Mouse (Mus musculus) limb, embryonic 15.5 days (tissue): ENCODE measurements around the gene Ilf2. TPM values are rescaled to one million over a fixed set of nuclear protein-coding genes. Genes with fewer than 3 reads are reported as not detected.

ENCODE experiments used
- ATAC-seq: fragments of 200-750 bp; cut with Nextera tagmentation; 2 replicates; pipeline ENCODE4 v1.8.0; 2017; ENCODE audit warnings: low read depth, moderate TSS enrichment; ENCODE audit not compliant: insufficient number of reproducible peaks, low FRiP score, low TSS enrichment
- H3K27ac ChIP-seq: fragments of 300-500 bp; sonication (generic); 2 replicates; pipeline ENCODE4 v1.5.1; 2015; ENCODE audit warnings: moderate library complexity, mild to moderate bottlenecking, inconsistent platforms
- H3K27me3 ChIP-seq: fragments of 300-500 bp; sonication (generic); 2 replicates; pipeline ENCODE4 v1.6.1; 2015; ENCODE audit warnings: inconsistent platforms
- H3K36me3 ChIP-seq: fragments of 300-500 bp; sonication (generic); 2 replicates; pipeline ENCODE4 v1.6.1; 2015; ENCODE audit warnings: inconsistent platforms
- H3K4me1 ChIP-seq: fragments of 300-500 bp; sonication (generic); 2 replicates; pipeline ENCODE4 v1.6.1; 2015; ENCODE audit warnings: inconsistent platforms
- H3K4me2 ChIP-seq: fragments of 300-500 bp; sonication (generic); 2 replicates; pipeline ENCODE4 v1.6.1; 2015; ENCODE audit warnings: mild to moderate bottlenecking, inconsistent platforms
- H3K4me3 ChIP-seq: fragments of 300-500 bp; sonication (generic); 2 replicates; pipeline ENCODE4 v1.5.1; 2015; ENCODE audit warnings: mild to moderate bottlenecking, inconsistent platforms
- H3K9ac ChIP-seq: fragments of 300-500 bp; sonication (generic); 2 replicates; pipeline ENCODE4 v1.6.1; 2015; ENCODE audit warnings: inconsistent platforms
- H3K9me3 ChIP-seq: fragments of 300-500 bp; sonication (generic); 2 replicates; pipeline ENCODE4 v1.6.1; 2016; ENCODE audit warnings: inconsistent platforms
- WGBS: fragments of 180-500 bp; shearing (Covaris S2); methylation state at CpG from one replicate; pipeline ENCODE4 v1.1.7; 2015; 5-methylcytosine and 5-hydroxymethylcytosine counted together
- polyA plus RNA-seq: library from polyadenylated mRNA; unstranded; fragments of >200 nt; fragmentation: Nextera tagmentation; extraction: Ambion mirVana; gene quantifications from 2 replicates; pipeline ENCODE4 v1.2.1, GENCODE M21; 2015

Ilf2 gene
- polyA plus RNA-seq, 1 experiment from 2014 or later, result 176 TPM

GRCm38 (mm10) chr3:90464552-90465080 lies 11.3 kb upstream of the Ilf2 start:
- Histone ChIP-seq H3K9ac (peak overlapping the region; percentile 31; the same call in 1 of the 2 replicates), H3K4me3 (peak overlapping the region; percentile 48), H3K4me2 (peak overlapping the region; percentile 93), H3K36me3 (no peaks in the 10 kb centered on the region), H3K27ac (no peak overlapping the region), H3K27me3 (peaks cover 50% of the 10 kb centered on the region), H3K9me3 (no peaks in the 10 kb centered on the region), H3K4me1 (peaks cover 20% of the 10 kb centered on the region)
- ATAC-seq, result no peak
- WGBS, result 17% methylated on average over 37 of the region's 37 CpGs

GRCm38 (mm10) chr3:90465081-90465685 lies 10.7 kb upstream of the Ilf2 start:
- peak overlapping the region; percentile 48 for H3K4me3 ChIP-seq
- peaks cover 20% of the 10 kb centered on the region for H3K4me1 ChIP-seq
- H3K27me3 ChIP-seq, result peaks cover 50% of the 10 kb centered on the region
- peak overlapping the region; percentile 31 for H3K9ac ChIP-seq
- H3K27ac ChIP-seq, result no peak overlapping the region
- peak overlapping the region; percentile 93 for H3K4me2 ChIP-seq
- H3K9me3 ChIP-seq, result no peaks in the 10 kb centered on the region
- no peaks in the 10 kb centered on the region for H3K36me3 ChIP-seq
- under 1% methylated on average over 75 of the region's 75 CpGs for WGBS
- no peak for ATAC-seq

GRCm38 (mm10) chr3:90465686-90466310 lies 10.1 kb upstream of the Ilf2 start, which contains the start of gene Npr1:
TSS of gene Npr1 (minus strand) at chr3:90465866.
- Histone ChIP-seq H3K27ac (no peak within 1 kb of the TSS), H3K36me3 (no peaks in the 10 kb centered on the region), H3K4me2 (peak within 1 kb of the TSS; percentile 93), H3K27me3 (peaks cover 50% of the 10 kb centered on the region), H3K4me3 (peak within 1 kb of the TSS; percentile 48), H3K4me1 (peaks cover 20% of the 10 kb centered on the region), H3K9ac (peak within 1 kb of the TSS; percentile 31), H3K9me3 (no peaks in the 10 kb centered on the region)
- WGBS, result under 1% methylated on average over 37 of the region's 49 CpGs
- no peak for ATAC-seq

GRCm38 (mm10) chr3:90466311-90466766 lies 9.6 kb upstream of the Ilf2 start:
- Histone ChIP-seq H3K27ac (no peak overlapping the region), H3K9me3 (no peaks in the 10 kb centered on the region), H3K4me2 (peak overlapping the region; percentile 93), H3K4me1 (peaks cover 20% of the 10 kb centered on the region), H3K9ac (no peak overlapping the region), H3K27me3 (peaks cover 49% of the 10 kb centered on the region), H3K36me3 (no peaks in the 10 kb centered on the region), H3K4me3 (peak overlapping the region; percentile 48)
- WGBS, result 1% methylated on average over 15 of the region's 15 CpGs
- ATAC-seq, result no peak

GRCm38 (mm10) chr3:90467618-90468300 lies 8.2 kb upstream of the Ilf2 start:
- Histone ChIP-seq H3K27me3 (peaks cover 35% of the 10 kb centered on the region), H3K27ac (no peak overlapping the region), H3K4me1 (peaks cover 20% of the 10 kb centered on the region), H3K9ac (no peak overlapping the region), H3K4me2 (no peak overlapping the region), H3K4me3 (no peak overlapping the region), H3K9me3 (no peaks in the 10 kb centered on the region), H3K36me3 (no peaks in the 10 kb centered on the region)
- WGBS, result 91% methylated on average over 10 of the region's 10 CpGs
- no peak for ATAC-seq

- no peak overlapping the region for H3K9ac ChIP-seq
- H3K4me2 ChIP-seq, result no peak overlapping the region
- H3K27ac ChIP-seq, result no peak overlapping the region
- H3K27me3 ChIP-seq, result no peaks in the 10 kb centered on the region
- no peaks in the 10 kb centered on the region for H3K36me3 ChIP-seq
- H3K4me3 ChIP-seq, result no peak overlapping the region
- H3K9me3 ChIP-seq, result no peaks in the 10 kb centered on the region
- 24% methylated on average over 3 of the region's 3 CpGs for WGBS
- no peak for ATAC-seq
- peaks cover 7% of the 10 kb centered on the region for H3K4me1 ChIP-seq
Observed at GRCm38 (mm10) chr3:90472213-90472612, 3.7 kb upstream of the Ilf2 start.

GRCm38 (mm10) chr3:90475151-90475830 lies 635 bp upstream of the Ilf2 start:
- peaks cover 19% of the 10 kb centered on the region for H3K36me3 ChIP-seq
- no peak for ATAC-seq
- WGBS, result 40% methylated on average over 16 of the region's 16 CpGs
- no peak overlapping the region for H3K9ac ChIP-seq
- no peak overlapping the region for H3K27ac ChIP-seq
- H3K9me3 ChIP-seq, result no peaks in the 10 kb centered on the region
- peaks cover 9% of the 10 kb centered on the region for H3K4me1 ChIP-seq
- H3K27me3 ChIP-seq, result no peaks in the 10 kb centered on the region
- H3K4me2 ChIP-seq, result peak overlapping the region; percentile 30; the same call in 1 of the 2 replicates
- peak overlapping the region; percentile 68 for H3K4me3 ChIP-seq

- Histone ChIP-seq H3K4me2 (no peak overlapping the region), H3K4me1 (peaks cover 6% of the 10 kb centered on the region; the same call in 1 of the 2 replicates), H3K27me3 (no peaks in the 10 kb centered on the region), H3K9ac (no peak overlapping the region), H3K4me3 (no peak overlapping the region), H3K9me3 (no peaks in the 10 kb centered on the region), H3K27ac (no peak overlapping the region), H3K36me3 (peaks cover 68% of the 10 kb centered on the region)
- WGBS, result 78% methylated on average over 5 of the region's 5 CpGs
- ATAC-seq, result no peak
Observed at GRCm38 (mm10) chr3:90486998-90487397, 11.1 kb downstream of the Ilf2 start.

GRCm38 (mm10) chr3:90488576-90488975 lies 12.7 kb downstream of the Ilf2 start:
- 77% methylated on average over 6 of the region's 6 CpGs for WGBS
- H3K4me2 ChIP-seq, result no peak overlapping the region
- no peak overlapping the region for H3K4me3 ChIP-seq
- peaks cover 6% of the 10 kb centered on the region; the same call in 1 of the 2 replicates for H3K4me1 ChIP-seq
- H3K9ac ChIP-seq, result no peak overlapping the region
- no peak for ATAC-seq
- no peaks in the 10 kb centered on the region for H3K9me3 ChIP-seq
- H3K36me3 ChIP-seq, result peaks cover 53% of the 10 kb centered on the region
- no peaks in the 10 kb centered on the region for H3K27me3 ChIP-seq
- no peak overlapping the region for H3K27ac ChIP-seq

GRCm38 (mm10) chr3:90490696-90491256 lies 14.8 kb downstream of the Ilf2 start, which contains the start of gene Snapin:
TSS of gene Snapin (minus strand) at chr3:90491033.
- peak; percentile 96 for ATAC-seq
- Histone ChIP-seq H3K27me3 (no peaks in the 10 kb centered on the region), H3K9me3 (no peaks in the 10 kb centered on the region), H3K4me3 (peak within 1 kb of the TSS; percentile 81), H3K27ac (peak within 1 kb of the TSS; percentile 83), H3K36me3 (peaks cover 40% of the 10 kb centered on the region), H3K4me2 (peak within 1 kb of the TSS; percentile 46), H3K9ac (peak within 1 kb of the TSS; percentile 74), H3K4me1 (peaks cover 6% of the 10 kb centered on the region; the same call in 1 of the 2 replicates)
- under 1% methylated on average over 37 of the region's 37 CpGs for WGBS

GRCm38 (mm10) chr3:90491350-90491749 lies 15.4 kb downstream of the Ilf2 start:
- Histone ChIP-seq H3K27me3 (no peaks in the 10 kb centered on the region), H3K27ac (no peak overlapping the region), H3K9ac (no peak overlapping the region), H3K4me1 (peaks cover 6% of the 10 kb centered on the region; the same call in 1 of the 2 replicates), H3K9me3 (no peaks in the 10 kb centered on the region), H3K4me3 (no peak overlapping the region), H3K36me3 (peaks cover 40% of the 10 kb centered on the region), H3K4me2 (no peak overlapping the region)
- WGBS, result 45% methylated on average over 2 of the region's 2 CpGs
- no peak for ATAC-seq
